Mouse (Mus musculus) liver, embryonic 14.5 days (tissue): ENCODE measurements around the gene C1qtnf6. TPM values are rescaled to one million over a fixed set of nuclear protein-coding genes. Genes with fewer than 3 reads are reported as not detected.

ENCODE experiments used
- ATAC-seq: fragments of 200-750 bp; cut with Nextera tagmentation; 2 replicates; pipeline ENCODE4 v1.8.0; 2017; ENCODE audit warnings: moderate number of reproducible peaks, mild to moderate bottlenecking, moderate library complexity; ENCODE audit not compliant: insufficient read depth
- DNase-seq, 3 experiments: peaks; one replicate each; pipeline ENCODE4 v3.0.0-alpha.2; 2012 to 2013; ENCODE audit warnings: low read depth in 3 of 3, low spot score in 3 of 3
- H3K27ac ChIP-seq: fragments of 300-500 bp; sonication (generic); 2 replicates; pipeline ENCODE4 v1.5.1; 2014; ENCODE audit warnings: moderate library complexity, mild to moderate bottlenecking, control low read depth, inconsistent platforms
- H3K27me3 ChIP-seq: fragments of 300-500 bp; sonication (generic); 2 replicates; pipeline ENCODE4 v1.6.1; 2014; ENCODE audit warnings: mild to moderate bottlenecking, low read length, moderate library complexity; ENCODE audit not compliant: control insufficient read depth, insufficient read depth
- H3K36me3 ChIP-seq: fragments of 300-500 bp; sonication (generic); replicated peaks from 2 replicates; pipeline ENCODE4 v1.6.1; 2014; ENCODE audit warnings: low read depth; ENCODE audit not compliant: control insufficient read depth, insufficient read depth
- H3K4me1 ChIP-seq, 2 experiments: fragments of 200-500 bp in 1 of 2; fragments of 300-500 bp in 1 of 2; sonication (generic) in 1 of 2; replicated peaks; 2 replicates each; pipeline ENCODE4 v1.6.1; 2012 to 2014; ENCODE audit warnings: antibody characterized with exemption in 1 of 2, inconsistent platforms in 1 of 2, low read length in 1 of 2; ENCODE audit not compliant: control insufficient read depth in 2 of 2, insufficient read depth in 2 of 2
- H3K4me2 ChIP-seq: fragments of 300-500 bp; sonication (generic); 2 replicates; pipeline ENCODE4 v1.6.1; 2014; ENCODE audit warnings: low read depth, mild to moderate bottlenecking, control low read depth, moderate library complexity
- H3K4me3 ChIP-seq, 2 experiments: fragments of 200-500 bp in 1 of 2; fragments of 300-500 bp in 1 of 2; sonication (generic) in 1 of 2; 2 replicates each; pipeline ENCODE4 v1.5.1; 2012 to 2014; ENCODE audit warnings: low read depth in 2 of 2, low read length in 2 of 2, mild to moderate bottlenecking in 2 of 2, control low read depth in 1 of 2, inconsistent platforms in 1 of 2, moderate library complexity in 1 of 2; ENCODE audit not compliant: insufficient read depth in 1 of 2
- H3K9ac ChIP-seq: fragments of 300-500 bp; sonication (generic); replicated peaks from 2 replicates; pipeline ENCODE4 v1.6.1; 2014; ENCODE audit warnings: mild to moderate bottlenecking, control low read depth, moderate library complexity
- H3K9me3 ChIP-seq: fragments of 300-500 bp; sonication (generic); 2 replicates; pipeline ENCODE4 v1.6.1; 2016; ENCODE audit warnings: low read length, mixed read lengths; ENCODE audit not compliant: control insufficient read depth
- CTCF ChIP-seq: IDR thresholded peaks from 2 replicates; pipeline ENCODE4 v1.5.1; 2016; ENCODE audit warnings: antibody characterized with exemption, low read depth, control low read depth
- EP300 ChIP-seq: IDR thresholded peaks from 2 replicates; pipeline ENCODE4 v1.6.1; 2016; ENCODE audit warnings: antibody characterized with exemption, low read depth
- WGBS: fragments of 180-500 bp; shearing (Covaris S2); extraction: QIAGEN DNeasy Blood & Tissue Kit; methylation state at CpG from one replicate; pipeline ENCODE4 v1.1.7; 2014; ENCODE audit not compliant: insufficient replicate concordance; 5-methylcytosine and 5-hydroxymethylcytosine counted together
- polyA plus RNA-seq, 2 experiments: library from polyadenylated mRNA; depleted of rRNA in 1 of 2; stranded (reverse) in 1 of 2; unstranded in 1 of 2; fragments of >200 nt; fragmentation: Nextera tagmentation in 1 of 2; extraction: Ambion mirVana in 1 of 2; gene quantifications; 2 replicates each; pipeline versions ENCODE4 v1.2.1 to v1.2.3; 2012 to 2014

The C1qtnf6 gene
- polyA plus RNA-seq, 2 experiments, result 4.6 to 5.0 TPM

GRCm38 (mm10) chr15:78527973-78528372 is 3.2 kb downstream of the C1qtnf6 start:
- no peaks in the 10 kb centered on the region for H3K36me3 ChIP-seq
- no peak overlapping the region for H3K4me3 ChIP-seq
- no peak overlapping the region for H3K4me2 ChIP-seq
- H3K4me1 ChIP-seq, result peaks cover 0 to 1% of the 10 kb centered on the region in 2 experiments; a peak in 2 of 4 replicates
- H3K27me3 ChIP-seq, result no peaks in the 10 kb centered on the region; the same call in 1 of the 2 replicates
- no peak overlapping the region for H3K27ac ChIP-seq
- TF ChIP-seq CTCF, result no peak
- no peak for DNase-seq
- no peak for ATAC-seq
- no peaks in the 10 kb centered on the region for H3K9me3 ChIP-seq
- H3K9ac ChIP-seq, result no peak overlapping the region
- 44% methylated on average over 7 of the region's 7 CpGs for WGBS

GRCm38 (mm10) chr15:78524163-78524562 is 7.1 kb downstream of the C1qtnf6 start:
- H3K9me3 ChIP-seq, result no peaks in the 10 kb centered on the region
- TF ChIP-seq CTCF (no peak), EP300 (no peak)
- DNase-seq (no peak), ATAC-seq (no peak)
- no peaks in the 10 kb centered on the region for H3K36me3 ChIP-seq
- H3K4me3 ChIP-seq, result no peak overlapping the region
- H3K4me2 ChIP-seq, result no peak overlapping the region
- peaks cover 0 to 4% of the 10 kb centered on the region in 2 experiments; a peak in 1 of 4 replicates for H3K4me1 ChIP-seq
- no peak overlapping the region for H3K9ac ChIP-seq
- WGBS, result 83% methylated on average over 5 of the region's 5 CpGs
- no peaks in the 10 kb centered on the region for H3K27me3 ChIP-seq
- no peak overlapping the region for H3K27ac ChIP-seq

GRCm38 (mm10) chr15:78521892-78522291 is 9.3 kb downstream of the C1qtnf6 start:
- Histone ChIP-seq H3K4me1 (0 out of 4 replicates have a peak, but pooled peaks cover 0 to 4% of the 10 kb centered on the region in 2 experiments), H3K9me3 (no peaks in the 10 kb centered on the region), H3K27me3 (no peaks in the 10 kb centered on the region), H3K9ac (no peak overlapping the region), H3K36me3 (no peaks in the 10 kb centered on the region), H3K4me3 (no peak overlapping the region), H3K27ac (no peak overlapping the region), H3K4me2 (no peak overlapping the region)
- ATAC-seq (no peak), DNase-seq (no peak)
- TF ChIP-seq EP300 (no peak), CTCF (no peak)
- WGBS, result 40% methylated on average over 6 of the region's 6 CpGs

- Histone ChIP-seq H3K27ac (no peak overlapping the region), H3K4me2 (no peak overlapping the region), H3K9me3 (no peaks in the 10 kb centered on the region), H3K27me3 (no peaks in the 10 kb centered on the region), H3K36me3 (no peaks in the 10 kb centered on the region), H3K4me1 (0 out of 4 replicates have a peak, but pooled peaks cover 0 to 4% of the 10 kb centered on the region in 2 experiments), H3K9ac (no peak overlapping the region), H3K4me3 (no peak overlapping the region)
- DNase-seq (no peak), ATAC-seq (no peak)
- TF ChIP-seq CTCF (no peak), EP300 (no peak)
- 52% methylated on average over 8 of the region's 8 CpGs for WGBS
These were observed 9.9 kb downstream of the C1qtnf6 start for GRCm38 (mm10) chr15:78521331-78521730.

GRCm38 (mm10) chr15:78520112-78520715 is 11.0 kb downstream of the C1qtnf6 start:
- Histone ChIP-seq H3K4me3 (no peak overlapping the region), H3K27ac (no peak overlapping the region), H3K4me1 (0 out of 4 replicates have a peak, but pooled peaks cover 0 to 4% of the 10 kb centered on the region in 2 experiments), H3K9me3 (no peaks in the 10 kb centered on the region), H3K36me3 (no peaks in the 10 kb centered on the region), H3K9ac (no peak overlapping the region), H3K4me2 (no peak overlapping the region), H3K27me3 (no peaks in the 10 kb centered on the region)
- 37% methylated on average over 13 of the region's 13 CpGs for WGBS
- ATAC-seq (no peak), DNase-seq (no peak)
- no peak for TF ChIP-seq CTCF
- no peak for TF ChIP-seq EP300
